29 mouse cellular contexts compared by ENCODE assay signal in genomic region chr16:4363341-4364116, GRCm38 (mm10). TPM values are rescaled to one million over a fixed set of nuclear protein-coding genes. Genes with fewer than 3 reads are reported as not detected.
DNase-seq lines count a peak whose midpoint lies in the region; ATAC-seq and TF ChIP-seq lines count a peak whose summit lies in the region.
"Had no signal": no experiment of that assay in that cellular context is flagged by ENCODE, and none has a peak within 500 bp of the region (broad histone marks: within the 10 kb centered on the region; RNA-seq: fewer than 3 reads in every experiment).

No protein-coding gene starts in this region.

- 79% methylated on average over 4 of the region's 4 CpGs for WGBS in limb, embryonic 13.5 days
- 48% methylated on average over 4 of the region's 4 CpGs for whole genome bisulfite sequencing in liver, embryonic 16.5 days (ENCODE audit: insufficient replicate concordance)
- WGBS in thymus, adult 2 months: 98% methylated on average over 4 of the region's 4 CpGs
- WGBS in hindbrain, embryonic 16.5 days: 86% methylated on average over 4 of the region's 4 CpGs

- H3K4me3 ChIP-seq in layer of hippocampus, adult 2 months: no peak overlapping the region
- H3K4me3 ChIP-seq in limb, embryonic 13.5 days: no peak overlapping the region
- no peak overlapping the region for H3K4me3 ChIP-seq in liver, embryonic 16.5 days (ENCODE audit: low read depth, low read length)
- H3K4me3 ChIP-seq in thymus, adult 2 months (ENCODE audit: control insufficient read depth, insufficient read depth, low read length): no peak overlapping the region
- H3K4me3 ChIP-seq in hindbrain, embryonic 16.5 days (ENCODE audit: low read length): no peak overlapping the region
- H3K4me3 ChIP-seq: embryonic facial prominence, embryonic 10.5 days; forebrain, embryonic 10.5 days; heart, embryonic 13.5 days; hindbrain, embryonic 13.5 days; stomach, embryonic 15.5 days had no signal

- TF ChIP-seq CTCF in layer of hippocampus, adult 2 months (conservative IDR thresholded peaks at IDR 0.05): no peak
- TF ChIP-seq CTCF in thymus, adult 2 months (IDR thresholded peaks at IDR 0.05; ENCODE audit: borderline replicate concordance, control insufficient read depth, extremely low read depth, insufficient read depth, low read length, poor library complexity): no peak

- no peak overlapping the region for H3K9ac ChIP-seq in limb, embryonic 13.5 days
- H3K9ac ChIP-seq in liver, embryonic 16.5 days (ENCODE audit: low read depth, low read length): no peak overlapping the region
- H3K9ac ChIP-seq in hindbrain, embryonic 16.5 days (ENCODE audit: low read depth, low read length): no peak overlapping the region
- H3K9ac ChIP-seq: heart, embryonic 13.5 days; hindbrain, embryonic 13.5 days; stomach, embryonic 15.5 days had no signal

- TF ChIP-seq POLR2A in thymus, adult 2 months (IDR thresholded peaks at IDR 0.05; ENCODE audit: control insufficient read depth, extremely low read depth, insufficient read depth, low read length, poor library complexity): no peak

- peaks cover 29% of the 10 kb centered on the region for H3K4me1 ChIP-seq in limb, embryonic 13.5 days
- H3K4me1 ChIP-seq in liver, embryonic 16.5 days (ENCODE audit: control insufficient read depth, low read depth, low read length): no peaks in the 10 kb centered on the region; the same call in 1 of the 2 replicates
- no peaks in the 10 kb centered on the region for H3K4me1 ChIP-seq in thymus, adult 2 months (replicated peaks; ENCODE audit: control insufficient read depth, insufficient read depth, low read length)
- no peaks in the 10 kb centered on the region for H3K4me1 ChIP-seq in hindbrain, embryonic 16.5 days (ENCODE audit: control insufficient read depth, insufficient read depth, low read depth, low read length)
- H3K4me1 ChIP-seq: stomach, embryonic 15.5 days had no signal

- H3K27me3 ChIP-seq in limb, embryonic 13.5 days: no peaks in the 10 kb centered on the region
- no peaks in the 10 kb centered on the region for H3K27me3 ChIP-seq in liver, embryonic 16.5 days (ENCODE audit: control insufficient read depth, insufficient read depth, low read depth, low read length)
- H3K27me3 ChIP-seq in thymus, adult 2 months (ENCODE audit: control insufficient read depth, insufficient read depth, low read length): no peaks in the 10 kb centered on the region
- no peaks in the 10 kb centered on the region for H3K27me3 ChIP-seq in hindbrain, embryonic 16.5 days (replicated peaks; ENCODE audit: control insufficient read depth, insufficient read depth, low read length)
- H3K27me3 ChIP-seq: CH12.LX; heart, embryonic 13.5 days; hindbrain, embryonic 13.5 days; stomach, embryonic 15.5 days had no signal

- H3K9me3 ChIP-seq in limb, embryonic 13.5 days: no peaks in the 10 kb centered on the region
- no peaks in the 10 kb centered on the region for H3K9me3 ChIP-seq in liver, embryonic 16.5 days (replicated peaks; ENCODE audit: control insufficient read depth, low read length)
- no peaks in the 10 kb centered on the region for H3K9me3 ChIP-seq in hindbrain, embryonic 16.5 days (ENCODE audit: control insufficient read depth, low read length)
- H3K9me3 ChIP-seq: embryonic facial prominence, embryonic 10.5 days; forebrain, embryonic 10.5 days; G1E; heart, embryonic 13.5 days; hindbrain, embryonic 13.5 days; stomach, embryonic 15.5 days had no signal

- DNase-seq in layer of hippocampus, adult 2 months (ENCODE audit: low spot score in 2 of 2): no peak
- no peak for DNase-seq in layer of hippocampus, postnatal 10 days (ENCODE audit: low spot score in 2 of 2)
- peak; percentile 27 for DNase-seq in c-Kit-positive CD71-positive TER-119-positive erythroid progenitor cells, embryonic 14.5 days (ENCODE audit: low spot score)
- DNase-seq in retina, embryonic 14.5 days (ENCODE audit: low spot score): no peak
- DNase-seq in thymus, adult 2 months: no peak
- DNase-seq: adrenal gland, adult 8-10 months; B cell, adult 2 months; cerebellum, adult 9-10 months; gastrocnemius, postnatal 10 days; kidney, adult 2 months; kidney, postnatal 14 days; layer of hippocampus, postnatal 36 days; midbrain, embryonic 14.5 days; right cerebral cortex, adult 18-20 months; right cerebral cortex, postnatal 4 days had no signal

- ATAC-seq in limb, embryonic 13.5 days (ENCODE audit: low FRiP score, low read depth): no peak
- ATAC-seq in liver, embryonic 16.5 days (ENCODE audit: low read depth): peak; percentile 21; the same call in 1 of the 2 replicates
- ATAC-seq in hindbrain, embryonic 16.5 days: no peak
- ATAC-seq: activated CD4-positive, CD25-positive, alpha-beta regulatory T cell, adult 4 months; forebrain, embryonic 16.5 days; inflammation-experienced regulatory T-cells, adult 6 months; lung, postnatal 0 days had no signal

- H3K27ac ChIP-seq in layer of hippocampus, adult 2 months: peak overlapping the region; percentile 61
- H3K27ac ChIP-seq in limb, embryonic 13.5 days: peak overlapping the region; percentile 44; the same call in 1 of the 2 replicates
- H3K27ac ChIP-seq in liver, embryonic 16.5 days (ENCODE audit: low read length): no peak overlapping the region
- no peak overlapping the region for H3K27ac ChIP-seq in thymus, adult 2 months (ENCODE audit: control insufficient read depth, insufficient read depth, low read length)
- H3K27ac ChIP-seq in hindbrain, embryonic 16.5 days (ENCODE audit: low read depth, low read length): no peak overlapping the region
- H3K27ac ChIP-seq: embryonic facial prominence, embryonic 10.5 days; forebrain, embryonic 10.5 days; heart, embryonic 13.5 days; hindbrain, embryonic 13.5 days; stomach, embryonic 15.5 days had no signal

- no peak overlapping the region for H3K4me2 ChIP-seq in limb, embryonic 13.5 days (replicated peaks)
- no peak overlapping the region for H3K4me2 ChIP-seq in liver, embryonic 16.5 days (ENCODE audit: low read depth, low read length)
- H3K4me2 ChIP-seq in hindbrain, embryonic 16.5 days (ENCODE audit: low read length): no peak overlapping the region
- H3K4me2 ChIP-seq: heart, embryonic 13.5 days; hindbrain, embryonic 13.5 days; stomach, embryonic 15.5 days had no signal

- H3K36me3 ChIP-seq in limb, embryonic 13.5 days: no peaks in the 10 kb centered on the region
- no peaks in the 10 kb centered on the region for H3K36me3 ChIP-seq in liver, embryonic 16.5 days (ENCODE audit: control insufficient read depth, insufficient read depth)
- H3K36me3 ChIP-seq in thymus, adult 2 months (ENCODE audit: control insufficient read depth, insufficient read depth, low read length): no peaks in the 10 kb centered on the region
- no peaks in the 10 kb centered on the region for H3K36me3 ChIP-seq in hindbrain, embryonic 16.5 days (ENCODE audit: control insufficient read depth, insufficient read depth, low read length)
- H3K36me3 ChIP-seq: embryonic facial prominence, embryonic 10.5 days; forebrain, embryonic 10.5 days; G1E; heart, embryonic 13.5 days; hindbrain, embryonic 13.5 days; stomach, embryonic 15.5 days had no signal

RNA-seq across cellular contexts. Expression of gene Adcy9, which starts 56.8 kb away (rescaled TPM):
- total RNA-seq in layer of hippocampus, adult 2 months (2021): 100 to 1,000 TPM; 104 to 109 TPM
- total RNA-seq in layer of hippocampus, postnatal 10 days (2021): 10 to 100 TPM; 48.7 to 51.6 TPM
- polyA plus RNA-seq in limb, embryonic 13.5 days (2015; fragmentation: Nextera tagmentation; extraction: Ambion mirVana): 1.3 and 1.5 TPM in 2 replicates
- 0.48 and 0.65 TPM in 2 replicates for polyA plus RNA-seq in liver, embryonic 16.5 days (2015; fragmentation: Nextera tagmentation; extraction: Ambion mirVana)
- 6.4 and 7.6 TPM in 2 replicates for polyA plus RNA-seq in thymus, adult 2 months (2012; rRNA removed)
- 4.0 and 5.0 TPM in 2 replicates for polyA plus RNA-seq in hindbrain, embryonic 16.5 days (2015; fragmentation: Nextera tagmentation; extraction: Ambion mirVana)

Comparison
In these comparisons a context has a peak if more than half of its experiments do, and no peak if none do; other contexts are left out.
1. H3K27ac ChIP-seq: peak in layer of hippocampus, adult 2 months (single experiment) and limb, embryonic 13.5 days (single experiment); none in liver, embryonic 16.5 days (single experiment), thymus, adult 2 months (single experiment) and hindbrain, embryonic 16.5 days (single experiment).